Mouse (Mus musculus): Measurements from ENCODE around the gene Wnt3. TPM values are rescaled to one million over a fixed set of nuclear protein-coding genes. Genes with fewer than 3 reads are reported as not detected.

The Wnt3 gene
- polyA plus RNA-seq, 1 experiment from 2014 or later: 2.9 TPM

DNA sequence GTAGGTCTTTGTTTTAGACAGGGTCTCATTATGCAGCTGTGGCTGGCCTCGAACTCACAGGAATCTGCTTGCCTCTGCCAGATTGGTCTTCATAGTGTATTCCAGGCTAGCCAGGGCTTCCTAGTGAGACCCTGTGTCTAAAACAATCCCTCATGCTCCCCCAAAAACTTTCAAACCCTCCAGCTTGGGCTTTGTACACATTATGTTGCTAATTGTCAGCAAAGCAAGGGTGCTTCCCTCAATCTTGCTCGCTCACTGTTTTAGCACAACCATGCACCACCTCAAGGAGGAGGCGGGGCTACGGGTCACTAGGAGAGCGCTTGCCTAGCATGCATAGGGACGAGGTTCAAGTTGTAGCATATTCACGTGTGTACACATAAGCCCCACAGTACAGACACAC is 54.9 kb downstream of the Wnt3 start:
- Histone ChIP-seq H3K9me3 (ENCODE audit: control insufficient read depth, low read length) (no peaks in the 10 kb centered on the region), H3K4me1 (replicated peaks; ENCODE audit: control insufficient read depth, insufficient read depth, low read length) (no peaks in the 10 kb centered on the region), H3K4me2 (ENCODE audit: low read length) (no peak overlapping the region), H3K36me3 (ENCODE audit: control insufficient read depth, insufficient read depth) (0 out of 2 replicates have a peak, but pooled peaks cover 3% of the 10 kb centered on the region), H3K4me3 (replicated peaks; ENCODE audit: low read length) (no peak overlapping the region), H3K27ac (ENCODE audit: low read length) (no peak overlapping the region), H3K9ac (replicated peaks; ENCODE audit: low read depth, low read length) (no peak overlapping the region), H3K27me3 (replicated peaks; ENCODE audit: control insufficient read depth, insufficient read depth, low read length) (no peaks in the 10 kb centered on the region)
- ATAC-seq: no peak
- 86% methylated on average over 7 of the region's 7 CpGs for WGBS

DNA sequence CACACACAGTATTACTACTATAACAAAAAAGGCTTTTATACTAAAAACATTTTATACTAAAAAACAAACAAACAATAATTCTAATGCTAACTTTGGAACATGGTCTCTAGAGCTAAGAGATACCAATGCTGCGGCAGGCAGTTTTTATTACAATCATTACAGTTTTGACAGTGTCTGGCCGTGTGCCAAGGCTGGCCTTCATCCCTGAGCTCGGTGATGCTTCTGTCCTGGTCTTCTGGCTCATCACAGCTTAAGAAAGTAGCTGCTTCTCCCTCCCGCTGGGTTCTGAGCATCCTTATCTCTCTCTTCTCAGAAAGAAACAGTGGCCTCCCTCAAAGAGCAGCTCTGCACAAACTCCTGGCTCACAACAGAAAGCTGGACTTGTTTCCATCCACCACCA is 56.0 kb downstream of the Wnt3 start:
- 0 out of 2 replicates have a peak, but pooled peaks cover 3% of the 10 kb centered on the region for H3K36me3 ChIP-seq (ENCODE audit: control insufficient read depth, insufficient read depth)
- H3K27ac ChIP-seq (ENCODE audit: low read length): no peak overlapping the region
- no peaks in the 10 kb centered on the region for H3K27me3 ChIP-seq (replicated peaks; ENCODE audit: control insufficient read depth, insufficient read depth, low read length)
- no peak for ATAC-seq
- 63% methylated on average over 4 of the region's 4 CpGs for WGBS
- no peaks in the 10 kb centered on the region for H3K4me1 ChIP-seq (replicated peaks; ENCODE audit: control insufficient read depth, insufficient read depth, low read length)
- no peak overlapping the region for H3K4me2 ChIP-seq (ENCODE audit: low read length)
- no peaks in the 10 kb centered on the region for H3K9me3 ChIP-seq (ENCODE audit: control insufficient read depth, low read length)
- no peak overlapping the region for H3K9ac ChIP-seq (replicated peaks; ENCODE audit: low read depth, low read length)
- no peak overlapping the region for H3K4me3 ChIP-seq (replicated peaks; ENCODE audit: low read length)

- Histone ChIP-seq H3K9ac (replicated peaks; ENCODE audit: low read depth, low read length) (no peak overlapping the region), H3K36me3 (ENCODE audit: control insufficient read depth, insufficient read depth) (0 out of 2 replicates have a peak, but pooled peaks cover 3% of the 10 kb centered on the region), H3K4me1 (replicated peaks; ENCODE audit: control insufficient read depth, insufficient read depth, low read length) (no peaks in the 10 kb centered on the region), H3K9me3 (ENCODE audit: control insufficient read depth, low read length) (no peaks in the 10 kb centered on the region), H3K27ac (ENCODE audit: low read length) (no peak overlapping the region), H3K4me2 (ENCODE audit: low read length) (no peak overlapping the region), H3K27me3 (replicated peaks; ENCODE audit: control insufficient read depth, insufficient read depth, low read length) (no peaks in the 10 kb centered on the region), H3K4me3 (replicated peaks; ENCODE audit: low read length) (no peak overlapping the region)
- ATAC-seq: no peak
- WGBS: 84% methylated on average over 9 of the region's 9 CpGs
Observed at GRCm38 (mm10) chr11:103830476-103830875, 56.5 kb downstream of the Wnt3 start.

GRCm38 (mm10) chr11:103831766-103832165 is 57.8 kb downstream of the Wnt3 start:
- H3K4me3 ChIP-seq (replicated peaks; ENCODE audit: low read length): no peak overlapping the region
- H3K9me3 ChIP-seq (ENCODE audit: control insufficient read depth, low read length): no peaks in the 10 kb centered on the region
- no peak overlapping the region for H3K4me2 ChIP-seq (ENCODE audit: low read length)
- 0 out of 2 replicates have a peak, but pooled peaks cover 3% of the 10 kb centered on the region for H3K36me3 ChIP-seq (ENCODE audit: control insufficient read depth, insufficient read depth)
- no peaks in the 10 kb centered on the region for H3K27me3 ChIP-seq (replicated peaks; ENCODE audit: control insufficient read depth, insufficient read depth, low read length)
- no peak for ATAC-seq
- H3K27ac ChIP-seq (ENCODE audit: low read length): no peak overlapping the region
- H3K4me1 ChIP-seq (replicated peaks; ENCODE audit: control insufficient read depth, insufficient read depth, low read length): no peaks in the 10 kb centered on the region
- 67% methylated on average over 3 of the region's 3 CpGs for WGBS
- H3K9ac ChIP-seq (replicated peaks; ENCODE audit: low read depth, low read length): no peak overlapping the region

GRCm38 (mm10) chr11:103832331-103832730 is 58.4 kb downstream of the Wnt3 start:
- Histone ChIP-seq H3K27me3 (replicated peaks; ENCODE audit: control insufficient read depth, insufficient read depth, low read length) (no peaks in the 10 kb centered on the region), H3K9me3 (ENCODE audit: control insufficient read depth, low read length) (no peaks in the 10 kb centered on the region), H3K36me3 (ENCODE audit: control insufficient read depth, insufficient read depth) (no peaks in the 10 kb centered on the region), H3K9ac (replicated peaks; ENCODE audit: low read depth, low read length) (no peak overlapping the region), H3K27ac (ENCODE audit: low read length) (no peak overlapping the region), H3K4me3 (replicated peaks; ENCODE audit: low read length) (no peak overlapping the region), H3K4me2 (ENCODE audit: low read length) (no peak overlapping the region), H3K4me1 (replicated peaks; ENCODE audit: control insufficient read depth, insufficient read depth, low read length) (no peaks in the 10 kb centered on the region)
- no peak for ATAC-seq
- WGBS: 83% methylated on average over 4 of the region's 4 CpGs

GRCm38 (mm10) chr11:103838955-103839354 is 65.0 kb downstream of the Wnt3 start:
- Histone ChIP-seq H3K27me3 (replicated peaks; ENCODE audit: control insufficient read depth, insufficient read depth, low read length) (no peaks in the 10 kb centered on the region), H3K4me2 (ENCODE audit: low read length) (no peak overlapping the region), H3K9ac (replicated peaks; ENCODE audit: low read depth, low read length) (no peak overlapping the region), H3K36me3 (ENCODE audit: control insufficient read depth, insufficient read depth) (no peaks in the 10 kb centered on the region), H3K4me3 (replicated peaks; ENCODE audit: low read length) (no peak overlapping the region), H3K9me3 (ENCODE audit: control insufficient read depth, low read length) (no peaks in the 10 kb centered on the region), H3K4me1 (replicated peaks; ENCODE audit: control insufficient read depth, insufficient read depth, low read length) (peaks cover 17% of the 10 kb centered on the region), H3K27ac (ENCODE audit: low read length) (no peak overlapping the region)
- 85% methylated on average over 2 of the region's 2 CpGs for WGBS
- no peak for ATAC-seq

GRCm38 (mm10) chr11:103840834-103841233 is 66.9 kb downstream of the Wnt3 start:
- Histone ChIP-seq H3K27ac (ENCODE audit: low read length) (peak overlapping the region; percentile 61), H3K4me3 (replicated peaks; ENCODE audit: low read length) (no peak overlapping the region), H3K9me3 (ENCODE audit: control insufficient read depth, low read length) (no peaks in the 10 kb centered on the region), H3K27me3 (replicated peaks; ENCODE audit: control insufficient read depth, insufficient read depth, low read length) (no peaks in the 10 kb centered on the region), H3K4me1 (replicated peaks; ENCODE audit: control insufficient read depth, insufficient read depth, low read length) (peaks cover 17% of the 10 kb centered on the region), H3K9ac (replicated peaks; ENCODE audit: low read depth, low read length) (peak overlapping the region; percentile 8; the same call in 1 of the 2 replicates), H3K36me3 (ENCODE audit: control insufficient read depth, insufficient read depth) (no peaks in the 10 kb centered on the region), H3K4me2 (ENCODE audit: low read length) (peak overlapping the region; percentile 40)
- under 1% methylated on average over 11 of the region's 11 CpGs for WGBS
- peak; percentile 88 for ATAC-seq

DNA sequence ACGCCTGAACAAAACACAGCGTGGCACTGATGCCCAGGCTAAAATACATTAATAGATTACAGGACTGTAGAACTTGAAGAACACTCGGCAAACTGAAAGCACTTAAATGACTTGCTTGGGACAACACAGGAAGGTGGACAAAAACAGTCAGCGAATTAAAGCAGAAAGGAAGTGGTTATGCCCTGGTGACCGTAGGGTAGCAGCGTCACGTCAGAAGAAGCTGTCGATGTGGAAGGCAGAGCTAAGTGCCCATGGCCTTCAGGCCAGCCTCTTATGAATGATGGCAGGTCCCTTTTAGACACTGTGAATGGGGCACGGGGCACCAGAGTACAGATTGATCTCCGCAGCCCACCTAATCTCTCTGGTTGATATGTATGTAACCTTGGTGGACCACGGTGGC is 74.3 kb downstream of the Wnt3 start:
- H3K27me3 ChIP-seq (replicated peaks; ENCODE audit: control insufficient read depth, insufficient read depth, low read length): no peaks in the 10 kb centered on the region
- 93% methylated on average over 11 of the region's 11 CpGs for WGBS
- ATAC-seq: no peak
- no peak overlapping the region for H3K27ac ChIP-seq (ENCODE audit: low read length)
- H3K9me3 ChIP-seq (ENCODE audit: control insufficient read depth, low read length): no peaks in the 10 kb centered on the region
- H3K4me3 ChIP-seq (replicated peaks; ENCODE audit: low read length): no peak overlapping the region
- H3K4me2 ChIP-seq (ENCODE audit: low read length): no peak overlapping the region
- peaks cover 12% of the 10 kb centered on the region for H3K4me1 ChIP-seq (replicated peaks; ENCODE audit: control insufficient read depth, insufficient read depth, low read length)
- H3K9ac ChIP-seq (replicated peaks; ENCODE audit: low read depth, low read length): no peak overlapping the region
- H3K36me3 ChIP-seq (ENCODE audit: control insufficient read depth, insufficient read depth): 0 out of 2 replicates have a peak, but pooled peaks cover 4% of the 10 kb centered on the region

DNA sequence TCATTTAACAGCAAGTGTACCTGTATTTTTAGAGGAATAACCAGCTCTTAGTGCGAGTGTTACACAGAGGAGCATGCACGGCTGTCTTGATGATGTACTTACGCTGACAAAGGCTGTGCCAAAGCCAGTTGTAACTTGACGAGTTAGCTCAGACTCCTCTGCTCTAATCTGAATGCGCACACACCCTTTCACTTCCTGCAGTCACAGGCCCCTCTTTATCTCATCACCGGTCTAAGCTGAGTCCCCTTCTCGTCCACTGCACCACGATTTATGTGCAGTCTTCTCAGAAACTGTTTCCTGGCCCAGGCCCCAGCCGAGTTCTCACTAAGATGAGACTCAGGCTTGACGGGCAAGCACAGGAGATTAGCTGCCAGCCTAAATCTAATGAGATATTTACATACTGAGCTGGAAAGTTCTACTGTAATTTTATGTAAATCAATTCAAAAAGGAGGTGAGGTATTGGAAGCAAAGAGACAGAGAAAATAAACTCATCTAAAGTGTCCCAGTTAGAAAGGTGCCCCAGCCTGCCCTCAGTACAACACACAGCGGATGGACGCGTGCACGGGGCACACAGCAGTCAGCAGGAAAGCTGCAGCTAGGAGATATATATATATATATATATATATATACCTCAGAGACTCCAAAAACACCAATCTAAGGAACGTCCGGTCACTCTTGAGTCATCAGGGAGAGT is 78.8 kb downstream of the Wnt3 start:
- peak; percentile 36; the same call in 1 of the 2 replicates for ATAC-seq
- peaks cover 2% of the 10 kb centered on the region; the same call in 1 of the 2 replicates for H3K36me3 ChIP-seq (ENCODE audit: control insufficient read depth, insufficient read depth)
- H3K9me3 ChIP-seq (ENCODE audit: control insufficient read depth, low read length): no peaks in the 10 kb centered on the region
- WGBS: 36% methylated on average over 16 of the region's 16 CpGs
- no peak overlapping the region for H3K27ac ChIP-seq (ENCODE audit: low read length)
- H3K4me3 ChIP-seq (replicated peaks; ENCODE audit: low read length): no peak overlapping the region
- no peak overlapping the region; the same call in 1 of the 2 replicates for H3K4me2 ChIP-seq (ENCODE audit: low read length)
- H3K4me1 ChIP-seq (replicated peaks; ENCODE audit: control insufficient read depth, insufficient read depth, low read length): peaks cover 23% of the 10 kb centered on the region
- H3K9ac ChIP-seq (replicated peaks; ENCODE audit: low read depth, low read length): no peak overlapping the region
- no peaks in the 10 kb centered on the region for H3K27me3 ChIP-seq (replicated peaks; ENCODE audit: control insufficient read depth, insufficient read depth, low read length)
